ENCODE assay signal across 12 mouse cellular contexts in the genomic region with DNA sequence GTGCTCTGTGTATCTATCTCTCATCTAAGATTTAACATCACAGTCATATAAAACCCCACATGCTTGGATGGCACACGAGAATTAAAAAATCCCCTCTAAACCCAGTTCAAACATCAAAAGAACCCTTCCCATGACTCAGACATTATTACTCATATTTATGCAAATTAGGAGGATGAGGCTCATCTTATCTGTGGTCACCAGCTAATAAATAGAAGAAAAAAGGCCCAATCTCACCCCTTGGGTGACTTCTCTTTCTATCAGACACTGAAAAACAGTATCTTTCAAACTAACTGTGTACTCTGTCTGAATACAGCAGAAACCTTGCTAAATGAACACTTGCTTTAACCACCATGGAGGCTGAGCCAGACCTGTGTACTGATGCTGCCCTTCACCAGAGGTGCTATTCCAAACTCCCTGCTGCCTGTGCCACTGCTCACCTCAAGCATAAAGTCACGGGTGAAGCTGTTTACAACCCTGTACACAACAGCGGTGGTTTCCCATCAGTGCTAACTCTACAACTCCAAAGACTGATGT. TPM values are rescaled to one million over a fixed set of nuclear protein-coding genes. Genes with fewer than 3 reads are reported as not detected.
DNase-seq lines count a peak whose midpoint lies in the region; ATAC-seq and TF ChIP-seq lines count a peak whose summit lies in the region.
"Had no signal": no experiment of that assay in that cellular context is flagged by ENCODE, and none has a peak within 500 bp of the region (broad histone marks: within the 10 kb centered on the region; RNA-seq: fewer than 3 reads in every experiment).

No protein-coding gene starts in this region.

- H3K36me3 ChIP-seq in kidney, embryonic 15.5 days, result no peaks in the 10 kb centered on the region
- no peaks in the 10 kb centered on the region for H3K36me3 ChIP-seq in kidney, embryonic 16.5 days (ENCODE audit: insufficient read depth, low read length)
- H3K36me3 ChIP-seq in hindbrain, postnatal 0 days (ENCODE audit: insufficient read depth, low read length), result no peaks in the 10 kb centered on the region
- H3K36me3 ChIP-seq in midbrain, embryonic 15.5 days (replicated peaks), result no peaks in the 10 kb centered on the region
- H3K36me3 ChIP-seq in heart, embryonic 10.5 days, result no peaks in the 10 kb centered on the region

- peak; percentile 57 for DNase-seq in Muller cell, postnatal 12 days (ENCODE audit: inconsistent ontology term)
- DNase-seq in hindbrain, postnatal 0 days (ENCODE audit: low spot score), result no peak
- no peak for DNase-seq in right cerebral cortex, postnatal 36 days (ENCODE audit: low spot score in 2 of 2)
- DNase-seq in kidney, adult 9 months, result no peak
- no peak for DNase-seq in heart, embryonic 10.5 days (ENCODE audit: low spot score)
- DNase-seq: adrenal gland, postnatal 36 days; embryo, embryonic 11 days; kidney, adult 11 months had no signal

- ATAC-seq in kidney, embryonic 15.5 days (replicated peaks; ENCODE audit: low FRiP score), result no peak
- no peak for ATAC-seq in kidney, embryonic 16.5 days (ENCODE audit: low FRiP score, low TSS enrichment)
- ATAC-seq in hindbrain, postnatal 0 days, result no peak
- ATAC-seq in midbrain, embryonic 15.5 days (replicated peaks), result no peak

- no peak for TF ChIP-seq CTCF in hindbrain, postnatal 0 days (IDR thresholded peaks at IDR 0.05; ENCODE audit: low read depth)

- WGBS in kidney, embryonic 15.5 days, result 68% methylated on average over 3 of the region's 3 CpGs
- WGBS in kidney, embryonic 16.5 days, result 59% methylated on average over 3 of the region's 3 CpGs
- 55% methylated on average over 3 of the region's 3 CpGs for WGBS in hindbrain, postnatal 0 days
- 68% methylated on average over 3 of the region's 3 CpGs for WGBS in midbrain, embryonic 15.5 days
- 78% methylated on average over 3 of the region's 3 CpGs for WGBS in heart, embryonic 10.5 days

- no peaks in the 10 kb centered on the region for H3K27me3 ChIP-seq in kidney, embryonic 15.5 days
- no peaks in the 10 kb centered on the region for H3K27me3 ChIP-seq in kidney, embryonic 16.5 days (ENCODE audit: insufficient read depth, low read length)
- H3K27me3 ChIP-seq in hindbrain, postnatal 0 days (ENCODE audit: insufficient read depth, low read length), result no peaks in the 10 kb centered on the region
- H3K27me3 ChIP-seq in midbrain, embryonic 15.5 days (replicated peaks), result no peaks in the 10 kb centered on the region
- no peaks in the 10 kb centered on the region for H3K27me3 ChIP-seq in heart, embryonic 10.5 days (ENCODE audit: insufficient read depth, poor library complexity, severe bottlenecking)

- peaks cover 50% of the 10 kb centered on the region for H3K4me1 ChIP-seq in kidney, embryonic 15.5 days
- H3K4me1 ChIP-seq in kidney, embryonic 16.5 days (ENCODE audit: insufficient read depth, low read length), result peaks cover 27% of the 10 kb centered on the region
- peaks cover 43% of the 10 kb centered on the region for H3K4me1 ChIP-seq in hindbrain, postnatal 0 days (ENCODE audit: insufficient read depth, low read length)
- H3K4me1 ChIP-seq in midbrain, embryonic 15.5 days, result peaks cover 70% of the 10 kb centered on the region
- peaks cover 46% of the 10 kb centered on the region for H3K4me1 ChIP-seq in heart, embryonic 10.5 days

- H3K4me3 ChIP-seq in kidney, embryonic 15.5 days (replicated peaks), result no peak overlapping the region
- no peak overlapping the region for H3K4me3 ChIP-seq in kidney, embryonic 16.5 days (ENCODE audit: low read length)
- 0 out of 2 replicates have a peak overlapping the region, but pooled peaks have one; percentile 77 for H3K4me3 ChIP-seq in hindbrain, postnatal 0 days (ENCODE audit: low read length)
- 0 out of 2 replicates have a peak overlapping the region, but pooled peaks have one; percentile 1 for H3K4me3 ChIP-seq in midbrain, embryonic 15.5 days
- H3K4me3 ChIP-seq in heart, embryonic 10.5 days, result no peak overlapping the region
- H3K4me3 ChIP-seq: myocyte had no signal

- 0 out of 2 replicates have a peak overlapping the region, but pooled peaks have one; percentile 10 for H3K9ac ChIP-seq in kidney, embryonic 15.5 days
- no peak overlapping the region for H3K9ac ChIP-seq in kidney, embryonic 16.5 days (replicated peaks; ENCODE audit: low read length)
- H3K9ac ChIP-seq in hindbrain, postnatal 0 days (replicated peaks; ENCODE audit: low read length), result 0 out of 2 replicates have a peak overlapping the region, but pooled peaks have one; percentile 13
- H3K9ac ChIP-seq in midbrain, embryonic 15.5 days, result no peak overlapping the region

- H3K9me3 ChIP-seq in kidney, embryonic 15.5 days (replicated peaks), result no peaks in the 10 kb centered on the region
- H3K9me3 ChIP-seq in kidney, embryonic 16.5 days (ENCODE audit: low read length), result no peaks in the 10 kb centered on the region
- H3K9me3 ChIP-seq in hindbrain, postnatal 0 days (ENCODE audit: low read length), result no peaks in the 10 kb centered on the region
- no peaks in the 10 kb centered on the region for H3K9me3 ChIP-seq in midbrain, embryonic 15.5 days
- no peaks in the 10 kb centered on the region for H3K9me3 ChIP-seq in heart, embryonic 10.5 days

- no peak overlapping the region for H3K4me2 ChIP-seq in kidney, embryonic 15.5 days
- H3K4me2 ChIP-seq in kidney, embryonic 16.5 days (replicated peaks; ENCODE audit: low read depth, low read length), result no peak overlapping the region
- H3K4me2 ChIP-seq in hindbrain, postnatal 0 days (ENCODE audit: low read depth, low read length), result peak overlapping the region; percentile 53
- H3K4me2 ChIP-seq in midbrain, embryonic 15.5 days, result peak overlapping the region; percentile 57

- H3K27ac ChIP-seq in kidney, embryonic 15.5 days, result no peak overlapping the region
- no peak overlapping the region for H3K27ac ChIP-seq in kidney, embryonic 16.5 days (ENCODE audit: low read length)
- 0 out of 2 replicates have a peak overlapping the region, but pooled peaks have one; percentile 78 for H3K27ac ChIP-seq in hindbrain, postnatal 0 days
- H3K27ac ChIP-seq in midbrain, embryonic 15.5 days, result no peak overlapping the region
- H3K27ac ChIP-seq in heart, embryonic 10.5 days, result no peak overlapping the region

RNA-seq across cellular contexts. Expression of a gene that starts 2.8 kb away (rescaled TPM):
- 85.2 and 88.5 TPM in 2 replicates for polyA plus RNA-seq in kidney, embryonic 15.5 days (2015; fragmentation: Nextera tagmentation; extraction: Ambion mirVana)
- 91.8 and 97.9 TPM in 2 replicates for polyA plus RNA-seq in kidney, embryonic 16.5 days (2015; fragmentation: Nextera tagmentation; extraction: Ambion mirVana)
- 191 and 204 TPM in 2 replicates for total RNA-seq in hindbrain, postnatal 0 days (2014; rRNA removed)
- polyA plus RNA-seq in hindbrain, postnatal 0 days (2015; fragmentation: Nextera tagmentation; extraction: Ambion mirVana), result 193 and 205 TPM in 2 replicates
- 210 and 217 TPM in 2 replicates for polyA plus RNA-seq in midbrain, embryonic 15.5 days (2015; fragmentation: Nextera tagmentation; extraction: Ambion mirVana)
- polyA plus RNA-seq in heart, embryonic 10.5 days (2016; fragmentation: Nextera tagmentation; extraction: Ambion mirVana), result 67.6 and 78.7 TPM in 2 replicates

RNA-seq across cellular contexts. Expression of a gene that starts 13.6 kb away (rescaled TPM):
- polyA plus RNA-seq in kidney, embryonic 15.5 days (2015; fragmentation: Nextera tagmentation; extraction: Ambion mirVana), result 35.2 and 37.3 TPM in 2 replicates
- polyA plus RNA-seq in kidney, embryonic 16.5 days (2015; fragmentation: Nextera tagmentation; extraction: Ambion mirVana), result 37.7 and 39.5 TPM in 2 replicates
- 77.2 and 84.1 TPM in 2 replicates for total RNA-seq in hindbrain, postnatal 0 days (2014; rRNA removed)
- polyA plus RNA-seq in hindbrain, postnatal 0 days (2015; fragmentation: Nextera tagmentation; extraction: Ambion mirVana), result 26.9 and 27.7 TPM in 2 replicates
- polyA plus RNA-seq in midbrain, embryonic 15.5 days (2015; fragmentation: Nextera tagmentation; extraction: Ambion mirVana), result 38.9 and 42.5 TPM in 2 replicates
- 35.2 and 36.2 TPM in 2 replicates for polyA plus RNA-seq in heart, embryonic 10.5 days (2016; fragmentation: Nextera tagmentation; extraction: Ambion mirVana)

RNA-seq across cellular contexts. Expression of a gene that starts 58.0 kb away (rescaled TPM):
- polyA plus RNA-seq in kidney, embryonic 15.5 days (2015; fragmentation: Nextera tagmentation; extraction: Ambion mirVana), result 57.7 and 59.7 TPM in 2 replicates
- 59.8 and 66.8 TPM in 2 replicates for polyA plus RNA-seq in kidney, embryonic 16.5 days (2015; fragmentation: Nextera tagmentation; extraction: Ambion mirVana)
- total RNA-seq in hindbrain, postnatal 0 days (2014; rRNA removed), result 28.8 and 30.6 TPM in 2 replicates
- polyA plus RNA-seq in hindbrain, postnatal 0 days (2015; fragmentation: Nextera tagmentation; extraction: Ambion mirVana), result 30.0 and 30.4 TPM in 2 replicates
- 36.2 and 38.3 TPM in 2 replicates for polyA plus RNA-seq in midbrain, embryonic 15.5 days (2015; fragmentation: Nextera tagmentation; extraction: Ambion mirVana)
- 55.4 and 58.3 TPM in 2 replicates for polyA plus RNA-seq in heart, embryonic 10.5 days (2016; fragmentation: Nextera tagmentation; extraction: Ambion mirVana)

Comparison
In these comparisons a context has a peak if more than half of its experiments do, and no peak if none do; other contexts are left out.
1. H3K9ac ChIP-seq: peak in kidney, embryonic 15.5 days (single experiment) and hindbrain, postnatal 0 days (single experiment); none in kidney, embryonic 16.5 days (single experiment) and midbrain, embryonic 15.5 days (single experiment).
2. H3K4me2 ChIP-seq: peak in hindbrain, postnatal 0 days (single experiment) and midbrain, embryonic 15.5 days (single experiment); none in kidney, embryonic 15.5 days (single experiment) and kidney, embryonic 16.5 days (single experiment).
3. H3K4me3 ChIP-seq: peak in hindbrain, postnatal 0 days (single experiment) and midbrain, embryonic 15.5 days (single experiment); none in kidney, embryonic 15.5 days (single experiment), kidney, embryonic 16.5 days (single experiment) and heart, embryonic 10.5 days (single experiment).